Mouse (Mus musculus): Measurements from ENCODE around the gene Rpa1.

- no peak for TF ChIP-seq GATA1 (IDR thresholded peaks at IDR 0.05; ENCODE audit: borderline replicate concordance, low read length)
- no peak for TF ChIP-seq FLI1 (IDR thresholded peaks at IDR 0.05; ENCODE audit: low read length)
Measured at GRCm38 (mm10) chr11:75299786-75300185, 48.3 kb downstream of the Rpa1 start.
